Mouse (Mus musculus): ENCODE data around the gene Cdc42ep4.

Gene Cdc42ep4

GRCm38 (mm10) chr11:113777878-113778464, 26.3 kb upstream of the Cdc42ep4 start:
- DNase-seq (ENCODE audit: low spot score in 2 of 2), result no peak

GRCm38 (mm10) chr11:113776851-113777511, 25.3 kb upstream of the Cdc42ep4 start:
- DNase-seq (ENCODE audit: low spot score in 2 of 2), result no peak

GRCm38 (mm10) chr11:113774773-113775172, 23.1 kb upstream of the Cdc42ep4 start:
- DNase-seq (ENCODE audit: low spot score in 2 of 2), result no peak

GRCm38 (mm10) chr11:113773191-113773590, 21.5 kb upstream of the Cdc42ep4 start:
- DNase-seq (ENCODE audit: low spot score in 2 of 2), result no peak

GRCm38 (mm10) chr11:113771187-113771586, 19.5 kb upstream of the Cdc42ep4 start:
- no peak for DNase-seq (ENCODE audit: low spot score in 2 of 2)

GRCm38 (mm10) chr11:113768356-113768755, 16.7 kb upstream of the Cdc42ep4 start:
- no peak for DNase-seq (ENCODE audit: low spot score in 2 of 2)

GRCm38 (mm10) chr11:113767285-113767684, 15.6 kb upstream of the Cdc42ep4 start:
- no peak for DNase-seq (ENCODE audit: low spot score in 2 of 2)

GRCm38 (mm10) chr11:113766284-113766985, 14.8 kb upstream of the Cdc42ep4 start:
- no peak for DNase-seq (ENCODE audit: low spot score in 2 of 2)

GRCm38 (mm10) chr11:113764132-113764849, 12.6 kb upstream of the Cdc42ep4 start:
- DNase-seq (ENCODE audit: low spot score in 2 of 2), result no peak

GRCm38 (mm10) chr11:113763449-113763848, 11.8 kb upstream of the Cdc42ep4 start:
- no peak for DNase-seq (ENCODE audit: low spot score in 2 of 2)

GRCm38 (mm10) chr11:113762136-113762797, 10.6 kb upstream of the Cdc42ep4 start:
- no peak for DNase-seq (ENCODE audit: low spot score in 2 of 2)

- DNase-seq (ENCODE audit: low spot score in 2 of 2), result no peak
Measured at GRCm38 (mm10) chr11:113761646-113762045, 10.0 kb upstream of the Cdc42ep4 start.

GRCm38 (mm10) chr11:113760476-113760875, 8.8 kb upstream of the Cdc42ep4 start:
- DNase-seq (ENCODE audit: low spot score in 2 of 2), result no peak

GRCm38 (mm10) chr11:113758851-113759250, 7.2 kb upstream of the Cdc42ep4 start:
- DNase-seq (ENCODE audit: low spot score in 2 of 2), result no peak

- no peak for DNase-seq (ENCODE audit: low spot score in 2 of 2)
Measured at GRCm38 (mm10) chr11:113756578-113756977, 4.9 kb upstream of the Cdc42ep4 start.

GRCm38 (mm10) chr11:113755878-113756277, 4.2 kb upstream of the Cdc42ep4 start:
- DNase-seq (ENCODE audit: low spot score in 2 of 2), result no peak

GRCm38 (mm10) chr11:113754845-113755244, 3.2 kb upstream of the Cdc42ep4 start:
- DNase-seq (ENCODE audit: low spot score in 2 of 2), result no peak

- DNase-seq (ENCODE audit: low spot score in 2 of 2), result no peak
Measured at GRCm38 (mm10) chr11:113752685-113753430, 1.2 kb upstream of the Cdc42ep4 start.

- DNase-seq (ENCODE audit: low spot score in 2 of 2), result no peak
Measured at GRCm38 (mm10) chr11:113752158-113752661, 529 bp upstream of the Cdc42ep4 start.

GRCm38 (mm10) chr11:113750571-113751483, 854 bp downstream of the Cdc42ep4 start:
- DNase-seq (ENCODE audit: low spot score in 2 of 2), result peak; percentile 64 to 73
